Mouse (Mus musculus): ENCODE data around the gene Klf12.

- TF ChIP-seq POLR2A (IDR thresholded peaks at IDR 0.05; ENCODE audit: borderline replicate concordance, insufficient read depth, low read length) (no peak), CTCF (IDR thresholded peaks at IDR 0.05; ENCODE audit: borderline replicate concordance, insufficient read depth, low read depth, low read length) (no peak)
Observed at GRCm38 (mm10) chr14:100079620-100080019, 204.9 kb downstream of the Klf12 start.
